Mouse (Mus musculus) c-Kit-negative CD71-positive TER-119-positive erythroid progenitor cells, embryonic 14.5 days (primary cell): ENCODE data around the gene Vgll2.

Experiments
- DNase-seq: peaks from one replicate; pipeline ENCODE4 v3.0.0-alpha.2; 2013; ENCODE audit warnings: low read depth, low spot score

The Vgll2 gene

GRCm38 (mm10) chr10:52022413-52023212 lies at the start of gene Vgll2:
Gene Vgll2, plus strand, starts transcription at chr10:52022502.
- no peak for DNase-seq

GRCm38 (mm10) chr10:51975137-51975536 lies 47.2 kb upstream of the Vgll2 start:
- no peak for DNase-seq

- no peak for DNase-seq
Observed at GRCm38 (mm10) chr10:51975587-51975986, 46.7 kb upstream of the Vgll2 start.

GRCm38 (mm10) chr10:51981651-51982050 lies 40.7 kb upstream of the Vgll2 start:
- no peak for DNase-seq

- no peak for DNase-seq
Observed at GRCm38 (mm10) chr10:51982395-51982794, 39.9 kb upstream of the Vgll2 start.

- DNase-seq: no peak
Observed at GRCm38 (mm10) chr10:52018471-52018870, 3.8 kb upstream of the Vgll2 start.

GRCm38 (mm10) chr10:52021231-52021630 lies 1.1 kb upstream of the Vgll2 start:
- no peak for DNase-seq

GRCm38 (mm10) chr10:52021736-52022394 lies 437 bp upstream of the Vgll2 start:
- DNase-seq: no peak

GRCm38 (mm10) chr10:52023213-52024052 lies 1.1 kb downstream of the Vgll2 start:
- DNase-seq: no peak

GRCm38 (mm10) chr10:52024053-52024410 lies 1.7 kb downstream of the Vgll2 start:
- DNase-seq: no peak

- no peak for DNase-seq
Observed at GRCm38 (mm10) chr10:52025291-52025690, 3.0 kb downstream of the Vgll2 start.

GRCm38 (mm10) chr10:52025821-52026220 lies 3.5 kb downstream of the Vgll2 start:
- DNase-seq: no peak

GRCm38 (mm10) chr10:52027161-52028035 lies 5.1 kb downstream of the Vgll2 start:
- DNase-seq: no peak

- no peak for DNase-seq
Observed at GRCm38 (mm10) chr10:52028561-52029370, 6.5 kb downstream of the Vgll2 start.

GRCm38 (mm10) chr10:52029421-52030080 lies 7.2 kb downstream of the Vgll2 start:
- no peak for DNase-seq

- no peak for DNase-seq
Observed at GRCm38 (mm10) chr10:52033729-52034128, 11.4 kb downstream of the Vgll2 start.

- no peak for DNase-seq
Observed at GRCm38 (mm10) chr10:52039392-52039791, 17.1 kb downstream of the Vgll2 start.

- DNase-seq: no peak
Observed at GRCm38 (mm10) chr10:52043086-52043485, 20.8 kb downstream of the Vgll2 start.

GRCm38 (mm10) chr10:52048287-52048686 lies 26.0 kb downstream of the Vgll2 start:
- DNase-seq: no peak

GRCm38 (mm10) chr10:52072482-52072881 lies 50.2 kb downstream of the Vgll2 start:
- DNase-seq: no peak
